Mouse (Mus musculus) intestine, embryonic 16.5 days (tissue): ENCODE results near the gene Cryab. TPM values are rescaled to one million over a fixed set of nuclear protein-coding genes. Genes with fewer than 3 reads are reported as not detected.
A peak's percentile ranks its signal among the peaks of the same experiment; 100 is the strongest.

Experiments
- ATAC-seq: fragments of 200-750 bp; cut with Nextera tagmentation; 2 replicates; pipeline ENCODE4 v1.8.0; 2017; ENCODE audit warnings: moderate TSS enrichment, moderate library complexity
- H3K27ac ChIP-seq: fragments of 300-500 bp; sonication (generic); 2 replicates; pipeline ENCODE4 v1.5.1; 2014; ENCODE audit warnings: mild to moderate bottlenecking, low read length
- H3K27me3 ChIP-seq: fragments of 300-500 bp; sonication (generic); replicated peaks from 2 replicates; pipeline ENCODE4 v1.6.1; 2014; ENCODE audit warnings: low read length, control low read depth, mixed read lengths; ENCODE audit not compliant: control insufficient read depth, insufficient read depth
- H3K36me3 ChIP-seq: fragments of 300-500 bp; sonication (generic); 2 replicates; pipeline ENCODE4 v1.6.1; 2014; ENCODE audit warnings: low read length, control low read depth; ENCODE audit not compliant: control insufficient read depth, insufficient read depth
- H3K4me1 ChIP-seq: fragments of 300-500 bp; sonication (generic); 2 replicates; pipeline ENCODE4 v1.6.1; 2014; ENCODE audit warnings: low read length, control low read depth, mixed read lengths; ENCODE audit not compliant: control insufficient read depth, insufficient read depth
- H3K4me2 ChIP-seq: fragments of 300-500 bp; sonication (generic); 2 replicates; pipeline ENCODE4 v1.6.1; 2014; ENCODE audit warnings: low read depth, low read length, control low read depth
- H3K4me3 ChIP-seq: fragments of 300-500 bp; sonication (generic); 2 replicates; pipeline ENCODE4 v1.5.1; 2014; ENCODE audit warnings: mild to moderate bottlenecking, low read length
- H3K9ac ChIP-seq: fragments of 300-500 bp; sonication (generic); 2 replicates; pipeline ENCODE4 v1.6.1; 2014; ENCODE audit warnings: low read depth, low read length
- H3K9me3 ChIP-seq: fragments of 300-500 bp; sonication (generic); 2 replicates; pipeline ENCODE4 v1.6.1; 2016; ENCODE audit warnings: low read length, control low read depth; ENCODE audit not compliant: control insufficient read depth
- WGBS: fragments of 180-500 bp; shearing (Covaris S2); extraction: QIAGEN DNeasy Blood & Tissue Kit; methylation state at CpG from one replicate; pipeline ENCODE4 v1.1.7; 2014; 5-methylcytosine and 5-hydroxymethylcytosine counted together
- polyA plus RNA-seq: library from polyadenylated mRNA; unstranded; fragments of >200 nt; fragmentation: Nextera tagmentation; extraction: Ambion mirVana; gene quantifications from 2 replicates; pipeline ENCODE4 v1.2.1, GENCODE M21; 2015

Cryab gene
- polyA plus RNA-seq, 1 experiment from 2014 or later: 62.8 TPM

DNA sequence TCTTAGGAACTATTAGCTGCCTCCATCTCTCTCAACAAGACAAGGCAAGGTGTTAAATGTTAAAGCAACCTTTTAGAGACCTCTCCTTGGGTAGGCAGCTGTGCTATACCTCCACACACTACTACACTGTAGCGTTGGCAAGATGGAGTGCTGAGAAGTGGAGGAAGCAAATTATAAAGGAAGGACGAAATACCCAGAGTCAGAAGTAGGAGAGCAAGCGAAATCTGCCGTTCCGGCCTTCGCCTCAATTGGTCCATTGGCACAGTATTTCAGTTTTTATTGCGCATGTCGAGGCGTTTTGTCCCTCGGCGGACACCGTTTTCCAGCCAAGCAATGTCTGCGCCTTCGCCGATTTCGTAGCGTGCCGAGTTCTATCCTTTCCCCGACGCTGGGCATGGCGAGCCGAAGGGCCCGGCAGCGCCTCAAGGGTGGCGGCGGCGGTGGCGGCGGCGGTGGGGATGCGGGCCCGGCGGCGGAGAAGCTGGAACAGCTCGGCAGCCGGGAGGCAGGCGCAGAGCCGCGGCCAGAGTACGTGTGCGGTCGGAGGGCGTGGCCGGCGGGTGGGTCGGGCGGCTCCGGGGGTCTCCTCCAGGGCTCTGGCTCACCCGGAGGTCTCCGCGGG lies 24.0 kb downstream of the Cryab start, which contains the start of the genes Alg9 and 1110032A03Rik:
TSS of gene Alg9 (plus strand) at position 29 of the 622 bp plus-strand sequence.
TSS of gene 1110032A03Rik (minus strand) at position 530 of the 622 bp plus-strand sequence.
- WGBS: under 1% methylated on average over 50 of the region's 51 CpGs
- H3K4me3 ChIP-seq: peak within 1 kb of the TSS; percentile 98
- ATAC-seq: peak; percentile 76
- H3K4me1 ChIP-seq: peaks cover 8% of the 10 kb centered on the region
- peak within 1 kb of the TSS; percentile 86 for H3K4me2 ChIP-seq
- no peaks in the 10 kb centered on the region for H3K9me3 ChIP-seq
- no peaks in the 10 kb centered on the region for H3K27me3 ChIP-seq
- peak within 1 kb of the TSS; percentile 92 for H3K27ac ChIP-seq
- H3K36me3 ChIP-seq: no peaks in the 10 kb centered on the region
- peak within 1 kb of the TSS; percentile 91 for H3K9ac ChIP-seq

GRCm38 (mm10) chr9:50775662-50776126 lies 24.6 kb downstream of the Cryab start:
- Histone ChIP-seq H3K9ac (peak overlapping the region; percentile 91), H3K4me2 (peak overlapping the region; percentile 86), H3K36me3 (peaks cover 4% of the 10 kb centered on the region; the same call in 1 of the 2 replicates), H3K9me3 (no peaks in the 10 kb centered on the region), H3K27me3 (no peaks in the 10 kb centered on the region), H3K27ac (peak overlapping the region; percentile 92), H3K4me3 (peak overlapping the region; percentile 98), H3K4me1 (peaks cover 8% of the 10 kb centered on the region)
- under 1% methylated on average over 30 of the region's 30 CpGs for WGBS
- peak; percentile 57 for ATAC-seq

- peak overlapping the region; percentile 86 for H3K4me2 ChIP-seq
- H3K4me3 ChIP-seq: peak overlapping the region; percentile 98
- peak overlapping the region; percentile 92 for H3K27ac ChIP-seq
- ATAC-seq: peak; percentile 71
- H3K9me3 ChIP-seq: no peaks in the 10 kb centered on the region
- peaks cover 8% of the 10 kb centered on the region for H3K4me1 ChIP-seq
- H3K36me3 ChIP-seq: peaks cover 4% of the 10 kb centered on the region; the same call in 1 of the 2 replicates
- 42% methylated on average over 11 of the region's 11 CpGs for WGBS
- H3K9ac ChIP-seq: peak overlapping the region; percentile 91
- no peaks in the 10 kb centered on the region for H3K27me3 ChIP-seq
Observed at GRCm38 (mm10) chr9:50776162-50776760, 25.1 kb downstream of the Cryab start.

GRCm38 (mm10) chr9:50782155-50782554 lies 31.0 kb downstream of the Cryab start:
- ATAC-seq: no peak
- Histone ChIP-seq H3K27ac (no peak overlapping the region), H3K4me2 (no peak overlapping the region), H3K9ac (no peak overlapping the region), H3K4me3 (no peak overlapping the region), H3K27me3 (no peaks in the 10 kb centered on the region), H3K4me1 (no peaks in the 10 kb centered on the region), H3K9me3 (no peaks in the 10 kb centered on the region), H3K36me3 (peaks cover 13% of the 10 kb centered on the region; the same call in 1 of the 2 replicates)
- 84% methylated on average over 2 of the region's 2 CpGs for WGBS

- H3K4me3 ChIP-seq: no peak overlapping the region
- H3K36me3 ChIP-seq: peaks cover 7% of the 10 kb centered on the region; the same call in 1 of the 2 replicates
- no peak overlapping the region for H3K4me2 ChIP-seq
- ATAC-seq: no peak
- H3K9me3 ChIP-seq: no peaks in the 10 kb centered on the region
- H3K9ac ChIP-seq: no peak overlapping the region
- H3K4me1 ChIP-seq: no peaks in the 10 kb centered on the region
- H3K27me3 ChIP-seq: no peaks in the 10 kb centered on the region
- 91% methylated on average over 3 of the region's 3 CpGs for WGBS
- no peak overlapping the region for H3K27ac ChIP-seq
Observed at GRCm38 (mm10) chr9:50795266-50795665, 44.1 kb downstream of the Cryab start.

- ATAC-seq: no peak
- 92% methylated on average over 8 of the region's 8 CpGs for WGBS
- no peak overlapping the region for H3K4me3 ChIP-seq
- H3K4me2 ChIP-seq: no peak overlapping the region
- no peaks in the 10 kb centered on the region for H3K9me3 ChIP-seq
- 0 out of 2 replicates have a peak, but pooled peaks cover 6% of the 10 kb centered on the region for H3K36me3 ChIP-seq
- no peak overlapping the region for H3K27ac ChIP-seq
- no peak overlapping the region for H3K9ac ChIP-seq
- no peaks in the 10 kb centered on the region for H3K27me3 ChIP-seq
- H3K4me1 ChIP-seq: no peaks in the 10 kb centered on the region
Observed at GRCm38 (mm10) chr9:50796776-50797175, 45.7 kb downstream of the Cryab start.

DNA sequence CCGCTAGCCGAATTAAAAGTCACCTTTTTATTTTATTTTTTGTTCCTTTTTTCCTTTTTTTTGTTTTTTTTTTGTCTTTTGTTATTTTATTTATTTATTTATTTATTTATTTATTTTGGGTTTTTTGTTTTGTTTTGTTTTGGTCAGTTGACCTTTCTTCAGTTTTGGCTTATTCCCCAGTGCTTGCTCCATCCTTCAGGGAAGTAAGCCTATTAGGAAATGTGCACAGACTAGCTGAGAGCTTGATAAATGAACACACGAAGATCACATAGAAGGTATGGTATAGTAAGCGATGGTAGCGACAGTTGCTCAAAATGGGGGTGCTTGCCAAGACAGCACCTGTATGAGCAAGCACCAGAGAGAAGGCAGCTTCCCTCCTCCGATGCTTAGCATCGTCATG lies 46.5 kb downstream of the Cryab start:
- ATAC-seq: no peak
- WGBS: 93% methylated on average over 7 of the region's 7 CpGs

GRCm38 (mm10) chr9:50798368-50798767 lies 47.2 kb downstream of the Cryab start:
- no peak overlapping the region for H3K9ac ChIP-seq
- no peak overlapping the region for H3K4me3 ChIP-seq
- H3K4me1 ChIP-seq: no peaks in the 10 kb centered on the region
- H3K27ac ChIP-seq: no peak overlapping the region
- peaks cover 9% of the 10 kb centered on the region; the same call in 1 of the 2 replicates for H3K36me3 ChIP-seq
- no peaks in the 10 kb centered on the region for H3K27me3 ChIP-seq
- 77% methylated on average over 5 of the region's 5 CpGs for WGBS
- H3K9me3 ChIP-seq: no peaks in the 10 kb centered on the region
- no peak for ATAC-seq
- H3K4me2 ChIP-seq: no peak overlapping the region

More for the DNA sequence above, 46.5 kb downstream of the Cryab start:
- Histone ChIP-seq H3K4me3 (no peak overlapping the region), H3K9ac (no peak overlapping the region), H3K4me1 (no peaks in the 10 kb centered on the region), H3K4me2 (no peak overlapping the region), H3K9me3 (no peaks in the 10 kb centered on the region), H3K36me3 (0 out of 2 replicates have a peak, but pooled peaks cover 6% of the 10 kb centered on the region), H3K27ac (no peak overlapping the region), H3K27me3 (no peaks in the 10 kb centered on the region)

DNA sequence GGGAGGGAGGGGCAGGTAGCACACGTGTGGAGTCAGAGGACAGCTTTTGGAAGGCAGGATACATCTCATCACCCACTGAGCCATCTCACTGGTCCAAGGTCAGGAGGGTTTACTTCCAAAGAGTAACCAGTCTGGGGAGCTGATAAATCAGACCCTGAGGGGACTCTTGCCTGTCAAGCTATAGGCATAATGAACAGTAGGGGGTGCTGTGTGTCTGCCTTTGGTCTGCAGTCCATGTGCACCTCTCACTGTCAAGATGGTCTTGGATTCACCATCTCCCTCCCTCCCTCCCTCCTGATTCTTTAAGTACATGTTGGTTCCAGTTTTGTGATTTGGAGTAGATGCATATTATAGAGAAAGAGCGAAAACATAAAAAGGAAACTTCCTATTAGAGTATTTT lies 49.9 kb downstream of the Cryab start:
- no peak for ATAC-seq
- WGBS: 69% methylated on average over 2 of the region's 2 CpGs
- Histone ChIP-seq H3K27ac (no peak overlapping the region), H3K27me3 (no peaks in the 10 kb centered on the region), H3K4me2 (no peak overlapping the region), H3K4me1 (no peaks in the 10 kb centered on the region), H3K9ac (no peak overlapping the region), H3K36me3 (peaks cover 11% of the 10 kb centered on the region; the same call in 1 of the 2 replicates), H3K4me3 (no peak overlapping the region), H3K9me3 (no peaks in the 10 kb centered on the region)
